Mouse (Mus musculus) mouse embryonic stem cell (cell line): ENCODE data around the gene Arhgdib.

Experiments used
- in situ Hi-C, 2 experiments: fragments of 300-500 bp; cut with MboI; formaldehyde crosslinking; loops; 1 replicate in 1 of 2; 3 replicates in 1 of 2; pipeline ENCODE4 v1.14.3; 2019 to 2020; ENCODE audit warnings: low sequenced_read_pairs in 2 of 2, low pct_unique_long_range_greater_than_20kb in 1 of 2, mixed read lengths in 1 of 2; ENCODE audit not compliant: unreplicated experiment in 1 of 2

Arhgdib gene

GRCm38 (mm10) chr6:136941051-136942021, at the start of gene Arhgdib:
Arhgdib (minus strand) TSS chr6:136941899.
- in situ Hi-C loops = no loop called here

- in situ Hi-C loops = loop anchor here (25.0 kb wide), 1 partner anchor 353 kb away; no protein-coding TSS in a partner anchor
Measured at GRCm38 (mm10) chr6:136990557-136990956, 48.9 kb upstream of the Arhgdib start.

- in situ Hi-C loops = loop anchor here (10.0 to 25.0 kb wide), 2 partner anchors 135 to 353 kb away; partner anchors contain the start of gene Art4 (in 1 of the 2)
Measured at GRCm38 (mm10) chr6:136989824-136990497, 48.3 kb upstream of the Arhgdib start.

- in situ Hi-C loops = loop anchor here (10.0 to 25.0 kb wide), 2 partner anchors 134 to 351 kb away; partner anchors contain the start of gene Art4 (in 1 of the 2)
Measured at GRCm38 (mm10) chr6:136988536-136989060, 46.9 kb upstream of the Arhgdib start.

- in situ Hi-C loops = loop anchor here (10.0 to 25.0 kb wide), 2 partner anchors 132 to 349 kb away; partner anchors contain the start of gene Art4 (in 1 of the 2)
Measured at GRCm38 (mm10) chr6:136986718-136987117, 45.0 kb upstream of the Arhgdib start.

- in situ Hi-C loops = loop anchor here (10.0 to 25.0 kb wide), 2 partner anchors 131 to 349 kb away; partner anchors contain the start of gene Art4 (in 1 of the 2)
Measured at GRCm38 (mm10) chr6:136986019-136986418, 44.3 kb upstream of the Arhgdib start.

- in situ Hi-C loops = loop anchor here (10.0 to 25.0 kb wide), 2 partner anchors 128 to 346 kb away; partner anchors contain the start of gene Art4 (in 1 of the 2)
Measured at GRCm38 (mm10) chr6:136983201-136983600, 41.5 kb upstream of the Arhgdib start.

GRCm38 (mm10) chr6:136982581-136982980, 40.9 kb upstream of the Arhgdib start:
- in situ Hi-C loops = loop anchor here (10.0 to 25.0 kb wide), 2 partner anchors 128 to 345 kb away; partner anchors contain the start of gene Art4 (in 1 of the 2)

- in situ Hi-C loops = loop anchor here (10.0 to 25.0 kb wide), 2 partner anchors 126 to 343 kb away; partner anchors contain the start of gene Art4 (in 1 of the 2)
Measured at GRCm38 (mm10) chr6:136980331-136980746, 38.6 kb upstream of the Arhgdib start.

- in situ Hi-C loops = loop anchor here (10.0 to 25.0 kb wide), 2 partner anchors 125 to 342 kb away; partner anchors contain the start of gene Art4 (in 1 of the 2)
Measured at GRCm38 (mm10) chr6:136979274-136980082, 37.8 kb upstream of the Arhgdib start.

GRCm38 (mm10) chr6:136968877-136969276, 27.2 kb upstream of the Arhgdib start:
- in situ Hi-C loops = loop anchor here (5.0 to 10.0 kb wide), 2 partner anchors 104 to 112 kb away; partner anchors contain the start of gene Art4 (in 1 of the 2)

- in situ Hi-C loops = loop anchor here (5.0 to 10.0 kb wide), 2 partner anchors 103 to 110 kb away; partner anchors contain the start of gene Art4 (in 1 of the 2)
Measured at GRCm38 (mm10) chr6:136967466-136967865, 25.8 kb upstream of the Arhgdib start.

GRCm38 (mm10) chr6:136965912-136966311, 24.2 kb upstream of the Arhgdib start:
- in situ Hi-C loops = loop anchor here (5.0 to 10.0 kb wide), 2 partner anchors 101 to 109 kb away; partner anchors contain the start of gene Art4 (in 1 of the 2)

GRCm38 (mm10) chr6:136964609-136965510, 23.2 kb upstream of the Arhgdib start:
- in situ Hi-C loops = loop anchor here (5.0 to 10.0 kb wide), 2 partner anchors 100 to 108 kb away; partner anchors contain the start of gene Art4 (in 1 of the 2)

- in situ Hi-C loops = loop anchor here in 1 of 2 experiments (10.0 kb wide), 1 partner anchor 98 kb away; no protein-coding TSS in a partner anchor
Measured at GRCm38 (mm10) chr6:136962957-136963356, 21.3 kb upstream of the Arhgdib start.

GRCm38 (mm10) chr6:136959131-136959530, 17.4 kb upstream of the Arhgdib start:
- in situ Hi-C loops = no loop called here
